Mouse (Mus musculus): Measurements from ENCODE around the gene Tiam1. TPM values are rescaled to one million over a fixed set of nuclear protein-coding genes. Genes with fewer than 3 reads are reported as not detected.

Tiam1 gene
- polyA plus RNA-seq, 1 experiment from 2014 or later, result 18.8 TPM

GRCm38 (mm10) chr16:89816506-89817172 lies 326.9 kb downstream of the Tiam1 start:
- H3K4me3 ChIP-seq (ENCODE audit: low read depth, low read length), result no peak overlapping the region
- peaks cover 3% of the 10 kb centered on the region; the same call in 1 of the 2 replicates for H3K36me3 ChIP-seq (ENCODE audit: control insufficient read depth, insufficient read depth, low read length)
- DNase-seq (ENCODE audit: low spot score), result no peak
- H3K4me2 ChIP-seq (replicated peaks; ENCODE audit: low read depth), result no peak overlapping the region
- TF ChIP-seq CTCF (IDR thresholded peaks at IDR 0.05; ENCODE audit: low read depth), result no peak
- no peak for TF ChIP-seq EP300 (optimal IDR thresholded peaks at IDR 0.05)
- no peak for ATAC-seq (ENCODE audit: low FRiP score, low TSS enrichment)
- no peaks in the 10 kb centered on the region for H3K27me3 ChIP-seq (ENCODE audit: control insufficient read depth, insufficient read depth, low read length)
- no peak overlapping the region for H3K9ac ChIP-seq (ENCODE audit: low read length)
- 66% methylated on average over 13 of the region's 13 CpGs for WGBS
- H3K27ac ChIP-seq (replicated peaks), result no peak overlapping the region
- H3K4me1 ChIP-seq (replicated peaks; ENCODE audit: control insufficient read depth, insufficient read depth), result no peaks in the 10 kb centered on the region
- no peaks in the 10 kb centered on the region for H3K9me3 ChIP-seq (ENCODE audit: control insufficient read depth, low read length)

GRCm38 (mm10) chr16:89813536-89813935 lies 330.0 kb downstream of the Tiam1 start:
- TF ChIP-seq CTCF (IDR thresholded peaks at IDR 0.05; ENCODE audit: low read depth) (no peak), EP300 (optimal IDR thresholded peaks at IDR 0.05) (no peak)
- Histone ChIP-seq H3K27me3 (ENCODE audit: control insufficient read depth, insufficient read depth, low read length) (no peaks in the 10 kb centered on the region), H3K9me3 (ENCODE audit: control insufficient read depth, low read length) (no peaks in the 10 kb centered on the region), H3K4me2 (replicated peaks; ENCODE audit: low read depth) (no peak overlapping the region), H3K9ac (ENCODE audit: low read length) (no peak overlapping the region), H3K36me3 (ENCODE audit: control insufficient read depth, insufficient read depth, low read length) (no peaks in the 10 kb centered on the region), H3K4me3 (ENCODE audit: low read depth, low read length) (no peak overlapping the region), H3K4me1 (replicated peaks; ENCODE audit: control insufficient read depth, insufficient read depth) (no peaks in the 10 kb centered on the region), H3K27ac (replicated peaks) (no peak overlapping the region)
- ATAC-seq (ENCODE audit: low FRiP score, low TSS enrichment) (no peak), DNase-seq (ENCODE audit: low spot score) (no peak)
- 85% methylated on average over 9 of the region's 9 CpGs for WGBS

DNA sequence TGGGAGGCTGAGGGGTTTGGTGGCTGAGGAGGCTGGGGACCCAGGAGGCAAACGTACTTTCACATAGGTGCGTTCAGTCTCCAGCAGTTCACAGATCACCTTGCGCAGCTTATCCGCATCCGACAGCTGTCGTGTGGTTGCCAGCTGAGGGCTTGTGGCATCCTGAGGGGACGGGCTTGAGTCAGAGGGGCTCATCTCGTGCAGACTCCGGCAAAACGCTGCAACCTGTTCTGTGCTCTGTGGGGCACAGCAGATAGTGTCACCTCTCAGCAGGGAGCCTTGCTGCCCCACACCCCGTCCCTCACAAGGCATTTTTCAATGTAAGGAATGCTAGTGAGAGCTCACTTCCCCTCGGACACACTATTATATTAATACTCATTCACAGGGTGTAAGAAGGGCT lies 330.7 kb downstream of the Tiam1 start:
- WGBS, result 85% methylated on average over 12 of the region's 12 CpGs
- DNase-seq (ENCODE audit: low spot score) (no peak), ATAC-seq (ENCODE audit: low FRiP score, low TSS enrichment) (no peak)
- no peaks in the 10 kb centered on the region for H3K4me1 ChIP-seq (replicated peaks; ENCODE audit: control insufficient read depth, insufficient read depth)
- no peak overlapping the region for H3K27ac ChIP-seq (replicated peaks)
- H3K9me3 ChIP-seq (ENCODE audit: control insufficient read depth, low read length), result no peaks in the 10 kb centered on the region
- no peaks in the 10 kb centered on the region for H3K36me3 ChIP-seq (ENCODE audit: control insufficient read depth, insufficient read depth, low read length)
- H3K27me3 ChIP-seq (ENCODE audit: control insufficient read depth, insufficient read depth, low read length), result no peaks in the 10 kb centered on the region
- no peak overlapping the region for H3K9ac ChIP-seq (ENCODE audit: low read length)
- H3K4me2 ChIP-seq (replicated peaks; ENCODE audit: low read depth), result no peak overlapping the region
- TF ChIP-seq CTCF (IDR thresholded peaks at IDR 0.05; ENCODE audit: low read depth) (no peak), EP300 (optimal IDR thresholded peaks at IDR 0.05) (no peak)
- no peak overlapping the region for H3K4me3 ChIP-seq (ENCODE audit: low read depth, low read length)

DNA sequence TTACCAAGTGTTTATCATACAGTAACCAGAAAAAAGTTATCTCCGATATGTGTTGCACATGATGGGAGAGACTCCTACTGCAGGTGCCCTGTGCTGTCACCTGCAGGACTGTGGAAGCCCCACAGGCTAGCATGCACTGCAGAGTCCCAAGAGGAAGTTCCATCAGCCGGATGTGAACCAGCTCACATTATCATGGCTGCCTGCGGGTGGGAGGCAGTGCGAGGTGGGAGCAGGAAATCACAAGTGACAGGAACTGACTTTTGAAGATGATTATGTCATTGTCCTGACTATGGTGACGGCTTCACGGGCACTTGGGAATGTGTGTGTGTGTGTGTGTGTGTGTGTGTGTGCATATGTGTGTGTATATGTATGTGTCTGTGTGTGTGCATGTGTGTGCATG lies 333.2 kb downstream of the Tiam1 start:
- DNase-seq (ENCODE audit: low spot score) (no peak), ATAC-seq (ENCODE audit: low FRiP score, low TSS enrichment) (no peak)
- no peaks in the 10 kb centered on the region for H3K36me3 ChIP-seq (ENCODE audit: control insufficient read depth, insufficient read depth, low read length)
- WGBS, result 89% methylated on average over 6 of the region's 6 CpGs
- H3K27ac ChIP-seq (replicated peaks), result no peak overlapping the region
- H3K4me3 ChIP-seq (ENCODE audit: low read depth, low read length), result no peak overlapping the region
- no peaks in the 10 kb centered on the region for H3K27me3 ChIP-seq (ENCODE audit: control insufficient read depth, insufficient read depth, low read length)
- TF ChIP-seq EP300 (optimal IDR thresholded peaks at IDR 0.05), result no peak
- H3K4me1 ChIP-seq (replicated peaks; ENCODE audit: control insufficient read depth, insufficient read depth), result no peaks in the 10 kb centered on the region
- H3K9me3 ChIP-seq (ENCODE audit: control insufficient read depth, low read length), result no peaks in the 10 kb centered on the region
- no peak overlapping the region for H3K9ac ChIP-seq (ENCODE audit: low read length)
- H3K4me2 ChIP-seq (replicated peaks; ENCODE audit: low read depth), result no peak overlapping the region

GRCm38 (mm10) chr16:89808168-89808567 lies 335.4 kb downstream of the Tiam1 start:
- DNase-seq (ENCODE audit: low spot score), result no peak
- no peak overlapping the region for H3K9ac ChIP-seq (ENCODE audit: low read length)
- TF ChIP-seq EP300 (optimal IDR thresholded peaks at IDR 0.05) (no peak), CTCF (IDR thresholded peaks at IDR 0.05; ENCODE audit: low read depth) (no peak)
- WGBS, result 64% methylated on average over 13 of the region's 13 CpGs
- peaks cover 6% of the 10 kb centered on the region; the same call in 1 of the 2 replicates for H3K36me3 ChIP-seq (ENCODE audit: control insufficient read depth, insufficient read depth, low read length)
- H3K4me1 ChIP-seq (replicated peaks; ENCODE audit: control insufficient read depth, insufficient read depth), result no peaks in the 10 kb centered on the region
- no peak overlapping the region for H3K4me3 ChIP-seq (ENCODE audit: low read depth, low read length)
- no peak overlapping the region for H3K27ac ChIP-seq (replicated peaks)
- no peaks in the 10 kb centered on the region for H3K9me3 ChIP-seq (ENCODE audit: control insufficient read depth, low read length)
- no peaks in the 10 kb centered on the region for H3K27me3 ChIP-seq (ENCODE audit: control insufficient read depth, insufficient read depth, low read length)
- ATAC-seq (ENCODE audit: low FRiP score, low TSS enrichment), result no peak
- no peak overlapping the region for H3K4me2 ChIP-seq (replicated peaks; ENCODE audit: low read depth)

- WGBS, result 58% methylated on average over 8 of the region's 8 CpGs
- TF ChIP-seq EP300 (optimal IDR thresholded peaks at IDR 0.05), result no peak
- no peak for TF ChIP-seq CTCF (IDR thresholded peaks at IDR 0.05; ENCODE audit: low read depth)
- no peak for DNase-seq (ENCODE audit: low spot score)
- no peaks in the 10 kb centered on the region for H3K4me1 ChIP-seq (replicated peaks; ENCODE audit: control insufficient read depth, insufficient read depth)
- H3K9ac ChIP-seq (ENCODE audit: low read length), result no peak overlapping the region
- H3K9me3 ChIP-seq (ENCODE audit: control insufficient read depth, low read length), result no peaks in the 10 kb centered on the region
- no peak overlapping the region for H3K27ac ChIP-seq (replicated peaks)
- H3K27me3 ChIP-seq (ENCODE audit: control insufficient read depth, insufficient read depth, low read length), result no peaks in the 10 kb centered on the region
- no peak overlapping the region for H3K4me3 ChIP-seq (ENCODE audit: low read depth, low read length)
- no peak overlapping the region for H3K4me2 ChIP-seq (replicated peaks; ENCODE audit: low read depth)
- ATAC-seq (ENCODE audit: low FRiP score, low TSS enrichment), result no peak
- H3K36me3 ChIP-seq (ENCODE audit: control insufficient read depth, insufficient read depth, low read length), result peaks cover 6% of the 10 kb centered on the region; the same call in 1 of the 2 replicates
These were observed 337.6 kb downstream of the Tiam1 start for GRCm38 (mm10) chr16:89805946-89806345.

All from stomach, postnatal 0 days (tissue).